8 mouse cellular contexts compared by ENCODE assay signal in genomic region chr17:34646906-34647787, GRCm38 (mm10). TPM values are rescaled to one million over a fixed set of nuclear protein-coding genes. Genes with fewer than 3 reads are reported as not detected.
DNase-seq lines count a peak whose midpoint lies in the region; ATAC-seq lines count a peak whose summit lies in the region.

TSS of gene Atf6b (plus strand) at chr17:34647146.

- H3K4me2 ChIP-seq in hindbrain, embryonic 15.5 days: peak within 1 kb of the TSS; percentile 93

- ATAC-seq in hindbrain, embryonic 15.5 days (ENCODE audit: low FRiP score, low read depth): peak; percentile 96

- peak; percentile 98 for DNase-seq in T-cell, adult 2 months (ENCODE audit: low spot score)
- DNase-seq in cerebellum, postnatal 36 days: peak; percentile 93 to 94
- peak; percentile 96 to 98 for DNase-seq in frontal cortex, postnatal 36 days (ENCODE audit: low spot score in 2 of 2)
- DNase-seq in left cerebral cortex, adult 11 months (ENCODE audit: low spot score): peak; percentile 97
- peak; percentile 95 to 99 for DNase-seq in lung, postnatal 4 days
- DNase-seq in retina, postnatal 7 days (ENCODE audit: low read depth, low spot score): peak; percentile 93
- peak; percentile 79 for DNase-seq in urinary bladder, adult 2 months (ENCODE audit: low spot score)

- peaks cover 31% of the 10 kb centered on the region for H3K4me1 ChIP-seq in hindbrain, embryonic 15.5 days (replicated peaks)

- no peaks in the 10 kb centered on the region for H3K9me3 ChIP-seq in hindbrain, embryonic 15.5 days

- WGBS in hindbrain, embryonic 15.5 days: 1% methylated on average over 66 of the region's 66 CpGs

- H3K27me3 ChIP-seq in hindbrain, embryonic 15.5 days: no peaks in the 10 kb centered on the region

- H3K27ac ChIP-seq in hindbrain, embryonic 15.5 days (replicated peaks): peak within 1 kb of the TSS; percentile 90

- peaks cover 33% of the 10 kb centered on the region for H3K36me3 ChIP-seq in hindbrain, embryonic 15.5 days

- H3K4me3 ChIP-seq in hindbrain, embryonic 15.5 days: peak within 1 kb of the TSS; percentile 100

- peak within 1 kb of the TSS; percentile 97 for H3K9ac ChIP-seq in hindbrain, embryonic 15.5 days

RNA-seq across cellular contexts. Expression of gene Atf6b, which starts in this region (rescaled TPM):
- 108 and 120 TPM in 2 replicates for polyA plus RNA-seq in hindbrain, embryonic 15.5 days (2015; fragmentation: Nextera tagmentation; extraction: Ambion mirVana)
- 39.2 and 42.1 TPM in 2 replicates for polyA plus RNA-seq in urinary bladder, adult 2 months (2012; rRNA removed)

Comparison
In these comparisons a context has a peak if more than half of its experiments do, and no peak if none do; other contexts are left out.
1. Peak in every context shown above with its lines: DNase-seq, ATAC-seq, H3K4me3 ChIP-seq and H3K27ac ChIP-seq.